Mouse (Mus musculus) thymus, adult 2 months (tissue): ENCODE measurements around the gene Pigx.

ENCODE experiments used
- CTCF ChIP-seq: fragments of 200-500 bp; IDR thresholded peaks from 2 replicates; pipeline ENCODE4 v1.5.1; 2012; ENCODE audit warnings: mild to moderate bottlenecking, control low read depth, low read length, moderate library complexity, borderline replicate concordance; ENCODE audit not compliant: control insufficient read depth, poor library complexity, insufficient read depth; ENCODE audit errors: extremely low read depth
- POLR2A ChIP-seq: fragments of 200-500 bp; IDR thresholded peaks from 2 replicates; pipeline ENCODE4 v1.6.1; 2012; ENCODE audit warnings: mild to moderate bottlenecking, low read length, control low read depth, moderate library complexity; ENCODE audit not compliant: control insufficient read depth, poor library complexity, insufficient read depth; ENCODE audit errors: extremely low read depth

- TF ChIP-seq POLR2A (peak; percentile 76), CTCF (no peak)
Measured at GRCm38 (mm10) chr16:32078991-32079511, 20.5 kb downstream of the Pigx start, which contains the start of gene Pak2.
